Mouse (Mus musculus) erythroblast, embryonic 14.5 days (primary cell): Measurements from ENCODE around the gene Kcnh3. TPM values are rescaled to one million over a fixed set of nuclear protein-coding genes. Genes with fewer than 3 reads are reported as not detected.

Experiments used
- H3K27me3 ChIP-seq: 2 replicates; pipeline ENCODE4 v1.6.1; 2012; ENCODE audit warnings: inconsistent platforms; ENCODE audit not compliant: control insufficient read depth
- H3K36me3 ChIP-seq: 2 replicates; pipeline ENCODE4 v1.6.1; 2012; ENCODE audit warnings: mild to moderate bottlenecking, inconsistent platforms; ENCODE audit not compliant: control insufficient read depth
- H3K4me1 ChIP-seq: 2 replicates; pipeline ENCODE4 v1.6.1; 2012; ENCODE audit warnings: inconsistent platforms; ENCODE audit not compliant: control insufficient read depth
- H3K4me3 ChIP-seq: replicated peaks from 2 replicates; pipeline ENCODE3; 2012; ENCODE audit warnings: moderate library complexity, mild to moderate bottlenecking, inconsistent platforms
- H3K9me3 ChIP-seq: 2 replicates; pipeline ENCODE4 v1.6.1; 2012; ENCODE audit warnings: low read length, inconsistent platforms, mixed read lengths; ENCODE audit not compliant: control insufficient read depth
- GATA1 ChIP-seq: IDR thresholded peaks from 2 replicates; pipeline ENCODE4 v1.6.1; 2012; ENCODE audit warnings: low read length, inconsistent platforms, mixed read lengths
- TAL1 ChIP-seq: IDR thresholded peaks from 3 replicates; pipeline ENCODE4 v1.6.1; 2012; ENCODE audit warnings: low read length, inconsistent platforms, mixed read lengths
- polyA plus RNA-seq: library from polyadenylated mRNA; stranded (reverse); fragments of >175 nt; gene quantifications from 2 replicates; pipeline ENCODE4 v1.2.3, GENCODE M21; 2012

Kcnh3 gene
- polyA plus RNA-seq, result 0.03 and 0.04 TPM in 2 replicates

- H3K4me1 ChIP-seq, result peaks cover 11% of the 10 kb centered on the region
- no peaks in the 10 kb centered on the region for H3K36me3 ChIP-seq
- peaks cover 100% of the 10 kb centered on the region for H3K27me3 ChIP-seq
- H3K4me3 ChIP-seq, result peak within 1 kb of the TSS; percentile 41
- TF ChIP-seq GATA1 (no peak), TAL1 (no peak)
- peaks cover 16% of the 10 kb centered on the region; the same call in 1 of the 2 replicates for H3K9me3 ChIP-seq
These were observed at the start of gene Kcnh3 for GRCm38 (mm10) chr15:99224208-99224911. Gene Kcnh3, plus strand, starts transcription at chr15:99224861.

DNA sequence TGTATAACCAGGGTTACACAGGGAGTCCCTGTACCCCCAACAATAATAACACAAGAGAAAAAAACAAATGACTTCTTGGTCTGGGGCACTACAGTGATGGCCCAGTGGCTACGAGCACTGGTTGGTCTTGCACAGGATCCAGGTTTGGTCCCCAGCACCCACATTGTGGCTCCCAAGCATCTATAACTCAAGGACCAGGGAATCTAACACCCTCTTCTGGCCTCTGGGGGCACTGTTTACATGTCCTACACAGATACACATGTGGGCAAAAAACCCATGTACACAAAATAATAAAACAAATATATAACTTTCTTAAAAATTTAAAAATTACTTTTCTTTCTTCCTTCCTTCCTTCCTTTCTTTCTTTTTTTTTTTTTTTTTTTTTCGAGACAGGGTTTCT lies 45.0 kb upstream of the Kcnh3 start:
- H3K27me3 ChIP-seq, result no peaks in the 10 kb centered on the region
- H3K4me3 ChIP-seq, result no peak overlapping the region
- no peak for TF ChIP-seq GATA1
- TF ChIP-seq TAL1, result no peak
- H3K36me3 ChIP-seq, result peaks cover 12% of the 10 kb centered on the region
- no peaks in the 10 kb centered on the region for H3K9me3 ChIP-seq
- peaks cover 8% of the 10 kb centered on the region for H3K4me1 ChIP-seq

GRCm38 (mm10) chr15:99184217-99184914 lies 40.3 kb upstream of the Kcnh3 start:
- H3K36me3 ChIP-seq, result peaks cover 24% of the 10 kb centered on the region
- peaks cover 13% of the 10 kb centered on the region for H3K4me1 ChIP-seq
- TF ChIP-seq GATA1 (no peak), TAL1 (no peak)
- no peaks in the 10 kb centered on the region for H3K27me3 ChIP-seq
- H3K4me3 ChIP-seq, result no peak overlapping the region
- no peaks in the 10 kb centered on the region for H3K9me3 ChIP-seq

GRCm38 (mm10) chr15:99194358-99194757 lies 30.3 kb upstream of the Kcnh3 start:
- Histone ChIP-seq H3K9me3 (no peaks in the 10 kb centered on the region), H3K36me3 (peaks cover 11% of the 10 kb centered on the region), H3K4me3 (no peak overlapping the region), H3K27me3 (no peaks in the 10 kb centered on the region), H3K4me1 (no peaks in the 10 kb centered on the region)
- no peak for TF ChIP-seq TAL1
- TF ChIP-seq GATA1, result no peak

GRCm38 (mm10) chr15:99195043-99195442 lies 29.6 kb upstream of the Kcnh3 start:
- no peaks in the 10 kb centered on the region for H3K4me1 ChIP-seq
- no peak overlapping the region for H3K4me3 ChIP-seq
- TF ChIP-seq TAL1 (no peak), GATA1 (no peak)
- no peaks in the 10 kb centered on the region for H3K27me3 ChIP-seq
- H3K9me3 ChIP-seq, result no peaks in the 10 kb centered on the region
- H3K36me3 ChIP-seq, result peaks cover 14% of the 10 kb centered on the region

- Histone ChIP-seq H3K4me1 (no peaks in the 10 kb centered on the region), H3K27me3 (no peaks in the 10 kb centered on the region), H3K36me3 (peaks cover 4% of the 10 kb centered on the region), H3K4me3 (no peak overlapping the region), H3K9me3 (no peaks in the 10 kb centered on the region)
- TF ChIP-seq GATA1 (no peak), TAL1 (no peak)
These were observed 25.9 kb upstream of the Kcnh3 start for GRCm38 (mm10) chr15:99198761-99199160.

DNA sequence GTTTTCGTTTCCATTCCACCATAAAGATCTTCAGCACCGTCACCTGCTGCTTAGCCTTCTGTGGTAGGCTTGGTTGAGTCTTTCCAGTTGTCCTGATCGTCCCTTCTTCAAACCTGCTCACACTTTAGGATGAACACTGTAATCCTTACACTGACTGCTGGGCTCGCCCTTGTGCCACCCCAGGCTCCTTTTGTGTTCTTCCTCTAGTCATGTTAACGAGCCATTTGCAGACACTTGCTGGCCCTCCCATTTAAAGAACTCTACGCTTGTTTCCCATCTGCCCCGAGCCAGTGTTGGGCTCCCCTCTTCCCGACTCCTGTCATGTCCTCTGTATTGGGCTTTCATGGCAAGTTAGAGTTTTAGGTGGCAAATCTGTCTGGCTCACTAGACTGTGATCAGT lies 18.7 kb upstream of the Kcnh3 start:
- H3K27me3 ChIP-seq, result no peaks in the 10 kb centered on the region
- no peak overlapping the region for H3K4me3 ChIP-seq
- H3K36me3 ChIP-seq, result peaks cover 11% of the 10 kb centered on the region; the same call in 1 of the 2 replicates
- no peak for TF ChIP-seq TAL1
- TF ChIP-seq GATA1, result no peak
- H3K9me3 ChIP-seq, result no peaks in the 10 kb centered on the region
- H3K4me1 ChIP-seq, result no peaks in the 10 kb centered on the region

- peaks cover 24% of the 10 kb centered on the region for H3K4me1 ChIP-seq
- no peaks in the 10 kb centered on the region for H3K27me3 ChIP-seq
- peaks cover 2% of the 10 kb centered on the region for H3K9me3 ChIP-seq
- H3K4me3 ChIP-seq, result no peak overlapping the region
- H3K36me3 ChIP-seq, result peaks cover 16% of the 10 kb centered on the region
- no peak for TF ChIP-seq TAL1
- TF ChIP-seq GATA1, result no peak
These were observed 11.5 kb upstream of the Kcnh3 start for GRCm38 (mm10) chr15:99213183-99213582.

GRCm38 (mm10) chr15:99214941-99215340 lies 9.7 kb upstream of the Kcnh3 start:
- Histone ChIP-seq H3K9me3 (peaks cover 2% of the 10 kb centered on the region), H3K4me1 (peaks cover 28% of the 10 kb centered on the region)
- TF ChIP-seq GATA1 (no peak), TAL1 (no peak)

More at GRCm38 (mm10) chr15:99214941-99215340, 9.7 kb upstream of the Kcnh3 start:
- no peak overlapping the region for H3K4me3 ChIP-seq
- peaks cover 12% of the 10 kb centered on the region for H3K27me3 ChIP-seq
- peaks cover 12% of the 10 kb centered on the region for H3K36me3 ChIP-seq
